Mouse (Mus musculus) B cell, adult (primary cell): ENCODE data around the gene 9530053A07Rik. TPM values are rescaled to one million over a fixed set of nuclear protein-coding genes. Genes with fewer than 3 reads are reported as not detected.

ENCODE experiments used
- total RNA-seq: library from RNA; stranded (reverse); gene quantifications from 4 replicates; pipeline ENCODE4 v1.2.4, GENCODE M21; 2023; ENCODE audit not compliant: inconsistent age

Gene 9530053A07Rik
- total RNA-seq: not detected in 4 replicates

GRCm38 (mm10) chr7:28129166-28129565 lies at the start of gene 9530053A07Rik:
Gene 9530053A07Rik, plus strand, starts transcription at chr7:28129466.

GRCm38 (mm10) chr7:28169489-28170422 lies 40.5 kb downstream of the 9530053A07Rik start, which contains the start of gene Fbl:
Gene Fbl, plus strand, starts transcription at chr7:28169710.

GRCm38 (mm10) chr7:28179228-28179627 lies 50.0 kb downstream of the 9530053A07Rik start, which contains the start of gene Dyrk1b:
Gene Dyrk1b, plus strand, starts transcription at chr7:28179469.

Other genes with a start within 250 kb of the 9530053A07Rik start
- 15.6 to 17.3 TPM (median 16.5 TPM) in 4 replicates for gene Zfp974, start 200.0 kb upstream of the 9530053A07Rik start, total RNA-seq
- gene Zfp780b, start 150.3 kb upstream of the 9530053A07Rik start, total RNA-seq: 10.3 to 12.3 TPM (median 11.8 TPM) in 4 replicates
- gene Zfp850, start 115.4 kb upstream of the 9530053A07Rik start, total RNA-seq: 7.4 to 12.5 TPM (median 9.7 TPM) in 4 replicates
- 110 to 133 TPM (median 123 TPM) in 4 replicates for gene Psmc4, start 79.4 kb upstream of the 9530053A07Rik start, total RNA-seq
- gene Fcgbp, start 58.2 kb upstream of the 9530053A07Rik start, total RNA-seq: not detected in 4 replicates
- gene Fbl, start 40.2 kb downstream of the 9530053A07Rik start, total RNA-seq: 234 to 240 TPM (median 237 TPM) in 4 replicates
- 20.5 to 23.5 TPM (median 21.3 TPM) in 4 replicates for gene Dyrk1b, start 50.0 kb downstream of the 9530053A07Rik start, total RNA-seq
- gene Eid2, start 138.4 kb downstream of the 9530053A07Rik start, total RNA-seq: 1.1 to 1.7 TPM (median 1.2 TPM) in 4 replicates
- gene Eid2b, start 148.3 kb downstream of the 9530053A07Rik start, total RNA-seq: 2.6 to 4.1 TPM (median 3.5 TPM) in 4 replicates
- not detected in 4 replicates for gene Selenov, start 161.7 kb downstream of the 9530053A07Rik start, total RNA-seq
- not detected in 4 replicates for gene Dll3, start 172.8 kb downstream of the 9530053A07Rik start, total RNA-seq
- 38.7 to 46.9 TPM (median 40.5 TPM) in 4 replicates for gene Timm50, start 182.6 kb downstream of the 9530053A07Rik start, total RNA-seq
- gene Supt5, start 209.3 kb downstream of the 9530053A07Rik start, total RNA-seq: 158 to 171 TPM (median 163 TPM) in 4 replicates
- 3,144 to 3,281 TPM (median 3,251 TPM) in 4 replicates for gene Rps16, start 221.2 kb downstream of the 9530053A07Rik start, total RNA-seq
- gene Plekhg2, start 243.1 kb downstream of the 9530053A07Rik start, total RNA-seq: 130 to 140 TPM (median 135 TPM) in 4 replicates